Mouse (Mus musculus): Measurements from ENCODE around the gene Ppp1r18.

Ppp1r18 gene

DNA sequence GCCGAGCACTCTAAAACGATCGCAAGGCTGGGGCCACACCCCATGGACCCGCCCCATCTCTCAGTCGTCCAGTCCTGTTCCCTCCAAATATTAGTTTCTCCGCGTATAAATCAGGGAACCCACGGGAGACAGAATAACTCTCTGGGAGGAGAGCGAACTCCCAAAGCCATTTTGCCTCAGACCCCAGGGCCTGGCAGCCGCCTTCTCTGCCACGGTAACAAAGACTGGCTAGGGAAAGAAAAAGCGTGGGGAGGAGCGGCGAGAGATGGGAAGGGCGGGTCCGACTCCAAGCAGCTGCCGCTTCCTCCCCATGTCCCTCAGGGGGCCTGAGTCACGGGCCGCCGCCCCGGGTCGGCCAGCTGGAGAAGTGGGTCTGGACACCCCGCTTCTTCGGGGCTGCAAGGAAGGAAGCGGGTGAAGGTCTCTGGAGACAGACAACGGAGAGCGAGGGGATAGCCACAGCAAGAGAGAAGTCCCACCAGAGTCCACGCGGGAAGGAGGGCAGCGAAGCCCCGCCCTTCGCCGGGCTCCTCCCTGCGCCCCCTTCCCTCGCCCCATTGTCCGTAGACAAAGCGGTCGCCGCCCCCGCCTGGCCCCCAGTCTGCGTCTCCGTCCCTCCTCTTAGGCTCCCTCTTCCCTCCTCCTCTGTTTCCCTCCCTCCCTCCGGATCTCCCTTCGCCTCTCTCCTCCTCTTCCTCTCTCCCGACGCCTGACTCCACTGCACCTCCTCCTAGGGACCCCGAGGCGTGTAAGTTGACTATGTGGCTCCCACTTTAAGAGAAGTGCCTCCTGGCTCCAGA is at the start of gene Ppp1r18:
TSS of gene Ppp1r18 (plus strand) at position 113 of the 800 bp plus-strand sequence.
- peak; percentile 72 for DNase-seq (ENCODE audit: low read depth)

- no peak for DNase-seq (ENCODE audit: low read depth)
Observed at GRCm38 (mm10) chr17:35815836-35816235, 49.6 kb upstream of the Ppp1r18 start.

- no peak for DNase-seq (ENCODE audit: low read depth)
Observed at GRCm38 (mm10) chr17:35816686-35817085, 48.7 kb upstream of the Ppp1r18 start.

GRCm38 (mm10) chr17:35817226-35817625 is 48.2 kb upstream of the Ppp1r18 start:
- no peak for DNase-seq (ENCODE audit: low read depth)

DNA sequence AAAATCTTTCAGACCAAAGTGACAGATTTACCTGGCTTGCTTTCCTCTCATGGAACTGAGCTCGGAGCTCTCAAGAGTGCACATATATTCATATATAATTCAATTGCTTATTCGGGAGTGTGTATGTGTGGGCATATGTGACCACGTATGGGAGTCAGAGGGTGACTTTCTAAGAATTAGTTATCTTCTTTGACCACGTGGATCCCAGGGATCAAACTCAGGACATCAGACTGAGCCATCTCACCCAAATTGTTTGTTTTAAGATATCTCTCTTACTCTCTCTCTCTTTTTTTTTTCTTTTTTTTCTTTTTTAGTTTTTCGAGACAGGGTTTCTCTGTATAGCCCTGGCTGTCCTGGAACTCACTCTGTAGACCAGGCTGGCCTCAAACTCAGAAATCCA is 45.3 kb upstream of the Ppp1r18 start:
- peak; percentile 19 for DNase-seq (ENCODE audit: low read depth)

DNA sequence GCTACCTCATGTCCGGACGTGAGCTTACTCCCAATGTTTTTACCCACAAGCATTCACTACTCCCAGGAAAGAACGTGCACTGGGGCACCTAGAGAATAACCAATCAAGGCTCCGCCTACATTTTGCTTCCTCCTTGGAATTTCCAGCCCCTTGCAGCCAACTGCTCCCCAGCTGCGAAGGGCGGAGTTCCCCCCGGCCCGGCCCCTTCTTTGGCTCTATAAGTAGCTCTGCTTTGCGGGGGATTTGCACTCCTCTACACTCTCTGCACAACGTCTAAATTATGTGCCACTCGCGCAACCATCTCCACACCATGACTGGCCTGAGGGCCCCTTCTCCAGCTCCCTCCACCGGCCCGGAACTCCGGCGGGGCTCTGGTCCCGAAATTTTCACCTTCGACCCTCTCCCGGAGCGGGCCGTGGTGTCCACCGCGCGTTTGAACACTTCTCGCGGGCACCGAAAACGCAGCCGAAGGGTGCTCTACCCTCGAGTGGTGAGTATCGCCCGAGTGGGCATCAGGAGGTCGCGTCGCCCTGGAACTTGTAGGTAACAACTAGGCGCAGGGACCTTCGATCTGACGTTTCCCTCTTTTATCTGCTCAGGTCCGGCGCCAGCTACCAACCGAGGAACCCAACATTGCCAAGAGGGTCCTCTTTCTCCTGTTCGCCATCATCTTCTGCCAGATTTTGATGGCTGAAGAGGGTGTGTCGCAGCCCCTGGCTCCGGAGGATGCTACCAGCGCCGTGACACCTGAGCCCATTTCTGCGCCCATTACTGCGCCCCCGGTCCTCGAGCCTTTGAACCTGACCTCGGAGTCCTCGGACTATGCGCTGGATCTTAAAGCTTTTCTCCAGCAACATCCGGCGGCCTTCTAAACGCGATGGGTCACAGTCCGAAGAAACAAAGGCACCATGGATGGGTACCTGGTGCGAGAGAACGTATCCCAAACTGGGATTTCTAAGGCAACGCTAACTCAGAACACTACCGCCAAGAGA is 43.7 kb upstream of the Ppp1r18 start, which contains the start of gene Ier3:
TSS of gene Ier3 (plus strand) at position 246 of the 992 bp plus-strand sequence.
- DNase-seq (ENCODE audit: low read depth) = peak; percentile 75

- no peak for DNase-seq (ENCODE audit: low read depth)
Observed at GRCm38 (mm10) chr17:35822564-35822963, 42.8 kb upstream of the Ppp1r18 start.

DNA sequence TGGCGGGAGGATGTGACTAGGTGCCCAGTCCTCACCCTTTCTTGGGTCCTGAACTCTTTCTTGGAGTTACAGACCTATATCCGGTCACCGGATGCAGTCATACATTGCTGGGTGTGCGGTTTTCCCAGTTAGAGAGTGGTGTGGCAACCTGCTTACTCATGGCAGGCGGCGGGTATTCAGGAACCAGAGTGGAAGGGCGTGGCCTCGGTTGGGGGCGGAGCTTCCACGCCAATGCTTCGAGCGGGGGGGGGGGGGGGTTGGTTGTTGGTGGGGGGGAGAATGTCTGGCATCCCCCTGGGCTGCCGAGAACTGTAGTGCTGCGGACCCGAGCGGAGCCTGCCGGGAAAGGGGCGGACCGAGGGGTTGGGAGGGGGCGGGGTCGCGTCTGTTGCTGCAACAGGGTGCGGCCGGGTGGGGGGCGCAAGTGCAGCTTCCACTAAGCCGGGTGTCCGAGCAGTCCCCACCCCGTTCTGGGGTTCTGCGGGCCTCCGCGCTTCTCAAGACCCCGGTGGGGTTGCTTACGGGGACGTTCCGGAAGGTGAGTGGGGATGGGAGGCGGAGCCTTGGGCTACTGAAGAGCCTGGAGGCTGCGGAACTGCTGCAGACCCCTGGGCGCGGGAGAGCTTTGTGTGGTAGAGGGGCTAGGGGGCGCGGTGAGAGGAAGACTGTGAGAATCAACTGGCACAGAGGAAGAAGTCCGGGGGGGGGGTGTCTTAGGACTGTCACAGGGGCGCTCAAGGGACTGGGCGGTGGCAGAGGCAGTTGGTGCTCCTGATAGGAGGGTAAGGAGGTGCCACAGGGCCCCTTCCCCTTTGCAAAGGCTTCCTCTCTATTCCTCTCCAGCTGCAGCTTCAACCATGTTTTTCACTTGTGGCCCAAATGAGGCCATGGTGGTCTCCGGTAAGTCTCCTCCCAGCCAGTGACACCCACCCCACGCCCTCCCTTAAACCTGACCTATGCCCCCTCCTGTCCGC is 42.1 kb upstream of the Ppp1r18 start, which contains the start of gene Flot1:
TSS of gene Flot1 (plus strand) at position 267 of the 974 bp plus-strand sequence.
- peak; percentile 89 for DNase-seq (ENCODE audit: low read depth)

DNA sequence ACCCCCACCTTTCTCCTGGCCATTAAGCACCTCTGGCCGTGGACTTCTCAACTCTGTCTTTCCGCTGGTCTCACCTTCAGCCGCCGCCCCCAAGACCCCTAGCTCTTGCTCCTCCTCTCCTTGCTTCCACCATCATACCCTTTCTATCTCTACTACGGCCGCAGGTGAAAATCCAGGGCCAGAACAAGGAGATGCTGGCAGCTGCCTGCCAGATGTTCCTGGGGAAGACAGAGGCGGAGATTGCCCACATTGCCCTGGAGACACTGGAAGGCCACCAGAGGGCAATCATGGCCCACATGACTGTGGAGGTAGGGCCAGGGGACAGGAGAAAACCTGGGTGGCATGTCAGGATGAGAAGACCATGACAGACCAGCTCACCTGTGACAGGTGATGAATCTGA is 41.0 kb upstream of the Ppp1r18 start:
- peak; percentile 39 for DNase-seq (ENCODE audit: low read depth)

GRCm38 (mm10) chr17:35825109-35825850 is 40.1 kb upstream of the Ppp1r18 start:
- DNase-seq (ENCODE audit: low read depth) = no peak

GRCm38 (mm10) chr17:35829737-35830136 is 35.7 kb upstream of the Ppp1r18 start:
- DNase-seq (ENCODE audit: low read depth) = peak; percentile 92

DNA sequence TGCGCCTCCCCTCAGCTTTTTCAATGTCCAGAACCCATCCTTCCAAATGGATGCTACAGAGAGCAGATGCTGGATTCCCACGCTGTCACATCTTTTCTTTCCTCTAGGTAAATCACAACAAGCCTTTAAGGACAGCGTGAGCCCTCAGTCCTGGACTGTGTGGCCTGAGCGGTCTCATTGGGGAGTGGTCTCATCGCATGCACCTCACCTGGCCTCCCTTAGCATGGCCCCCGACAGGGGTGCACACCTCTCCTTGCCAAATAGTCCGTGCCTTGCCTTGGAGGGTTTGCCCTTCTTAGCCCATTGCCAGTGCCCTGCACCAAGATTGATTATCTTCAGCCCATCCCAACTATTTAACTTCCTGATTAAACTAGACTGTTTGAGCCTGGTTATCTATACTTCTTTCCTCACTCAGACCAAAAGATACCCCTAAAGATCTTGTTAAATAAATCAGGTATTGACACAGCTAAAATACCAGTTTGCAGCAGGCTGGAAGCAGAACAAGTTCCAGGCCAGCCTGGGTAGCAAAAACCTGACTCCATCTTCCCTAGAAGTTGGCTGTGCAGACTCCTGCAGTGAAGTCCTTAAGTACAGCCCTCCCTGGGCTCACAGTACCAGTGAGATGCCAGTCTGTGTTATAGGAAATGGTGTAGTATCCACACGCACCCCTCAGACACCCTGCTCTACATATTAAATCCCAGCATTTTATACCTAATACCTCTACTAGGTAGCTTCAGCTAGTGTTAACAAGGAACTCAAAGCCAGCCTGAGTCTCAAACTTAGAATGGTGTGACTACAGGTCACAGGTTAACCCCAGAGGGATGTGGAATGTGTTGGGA is 32.8 kb upstream of the Ppp1r18 start:
- no peak for DNase-seq (ENCODE audit: low read depth)

GRCm38 (mm10) chr17:35833239-35833751 is 32.1 kb upstream of the Ppp1r18 start:
- no peak for DNase-seq (ENCODE audit: low read depth)

DNA sequence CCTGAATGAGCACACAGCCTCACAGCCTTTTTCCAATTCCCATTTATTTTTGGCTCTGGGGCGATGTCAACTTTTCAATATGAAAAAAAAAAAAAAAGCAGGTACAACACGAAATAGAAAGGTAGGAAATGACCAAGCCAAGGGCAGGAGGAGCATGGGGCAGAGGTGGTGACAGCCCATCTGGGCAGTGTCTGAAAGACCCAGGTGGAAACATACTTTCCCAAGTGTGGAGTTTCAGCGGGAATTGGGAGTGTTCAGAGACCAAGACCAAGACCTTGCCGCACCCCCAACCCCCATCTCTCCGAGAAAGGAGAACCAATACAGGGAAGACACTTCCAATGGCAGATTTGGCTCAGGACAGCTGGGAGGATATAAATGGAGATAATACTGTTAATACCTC is 31.5 kb upstream of the Ppp1r18 start:
- DNase-seq (ENCODE audit: low read depth) = no peak

DNA sequence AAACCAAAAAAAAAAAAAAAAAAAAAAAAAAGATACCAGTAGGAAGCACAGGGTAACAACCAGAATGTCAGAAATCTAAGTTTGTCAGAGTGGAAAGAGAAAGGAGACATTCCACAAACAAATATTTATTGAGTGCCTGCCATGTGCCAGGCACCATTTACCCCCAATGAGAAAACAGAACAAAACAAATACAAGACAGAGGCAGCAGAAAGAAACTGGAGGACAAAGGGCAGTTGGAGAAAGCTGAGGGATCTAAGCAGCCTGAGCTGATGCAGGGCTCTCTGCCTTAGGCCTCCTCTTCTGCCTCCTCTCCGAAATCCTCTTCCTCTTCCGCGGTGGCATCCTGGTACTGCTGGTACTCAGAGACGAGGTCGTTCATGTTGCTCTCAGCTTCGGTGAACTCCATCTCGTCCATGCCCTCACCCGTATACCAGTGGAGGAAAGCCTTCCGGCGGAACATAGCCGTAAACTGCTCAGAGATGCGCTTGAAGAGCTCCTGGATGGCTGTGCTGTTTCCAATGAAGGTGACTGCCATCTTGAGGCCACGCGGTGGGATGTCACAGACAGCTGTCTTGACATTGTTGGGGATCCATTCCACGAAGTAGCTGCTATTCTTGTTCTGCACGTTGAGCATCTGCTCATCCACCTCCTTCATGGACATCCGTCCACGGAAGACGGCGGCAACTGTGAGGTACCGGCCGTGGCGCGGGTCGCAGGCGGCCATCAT is 30.5 kb upstream of the Ppp1r18 start:
- no peak for DNase-seq (ENCODE audit: low read depth)

GRCm38 (mm10) chr17:35835424-35836140 is 29.8 kb upstream of the Ppp1r18 start:
- no peak for DNase-seq (ENCODE audit: low read depth)

GRCm38 (mm10) chr17:35836178-35836965 is 29.0 kb upstream of the Ppp1r18 start:
- DNase-seq (ENCODE audit: low read depth) = peak; percentile 95

All from induced T-regulatory cell, adult 2 months (primary cell).